Mouse (Mus musculus) embryo, embryonic 9.5 days (tissue): ENCODE measurements around the gene Mical2.

Experiments
- DNase-seq: peaks from one replicate; pipeline ENCODE4 v3.0.0-alpha.2; 2017; ENCODE audit errors: extremely low spot score

Mical2 gene

DNA sequence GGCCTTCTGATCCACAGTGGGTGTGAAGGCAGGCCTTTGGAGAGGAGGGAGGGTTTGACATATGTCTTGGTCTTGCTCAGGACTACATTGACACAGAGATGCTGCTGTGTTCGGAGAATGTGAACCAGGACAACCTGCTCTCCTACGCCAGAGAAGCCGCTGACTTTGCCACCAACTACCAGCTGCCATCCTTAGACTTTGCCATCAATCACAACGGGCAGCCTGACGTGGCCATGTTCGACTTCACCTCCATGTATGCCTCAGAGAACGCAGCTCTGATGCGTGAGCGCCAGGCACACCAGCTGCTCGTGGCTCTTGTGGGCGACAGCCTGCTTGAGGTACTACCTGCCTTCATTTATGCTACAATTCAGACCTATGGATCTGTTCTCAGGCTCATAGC is 92.7 kb downstream of the Mical2 start:
- no peak for DNase-seq

GRCm38 (mm10) chr7:112319419-112319818 is 93.8 kb downstream of the Mical2 start:
- no peak for DNase-seq

DNA sequence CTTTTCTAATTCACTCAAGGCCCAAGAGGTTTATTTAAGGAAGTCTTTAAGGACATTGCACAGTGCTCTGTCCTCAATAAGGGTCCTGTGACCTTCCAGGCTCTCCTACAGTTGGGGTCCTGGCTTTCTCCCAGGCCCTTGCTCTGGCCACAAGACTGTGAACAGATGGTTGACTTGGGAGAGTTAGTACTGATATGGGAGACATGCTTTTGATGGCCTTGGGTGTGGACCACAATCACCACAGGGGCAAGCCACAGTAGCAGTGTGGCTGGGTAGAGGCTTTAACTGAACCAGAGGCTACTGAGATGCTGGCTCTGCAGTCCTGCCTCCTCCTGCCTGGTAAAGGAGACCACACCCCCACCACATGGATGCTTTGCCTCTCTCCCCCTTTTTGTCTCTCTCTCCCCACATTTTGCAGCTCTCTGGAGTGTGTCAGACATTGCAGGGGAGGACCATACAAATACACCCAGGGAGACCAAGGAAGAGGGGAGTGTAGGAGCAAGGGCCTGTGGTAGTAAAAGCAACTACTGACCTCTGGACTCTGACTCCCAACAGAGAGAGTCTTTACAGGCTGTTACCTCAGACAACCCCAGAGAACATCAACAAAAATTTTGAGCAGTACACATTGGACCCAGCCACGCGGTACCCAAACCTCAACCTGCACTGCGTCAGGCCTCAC is 94.5 kb downstream of the Mical2 start:
- no peak for DNase-seq

DNA sequence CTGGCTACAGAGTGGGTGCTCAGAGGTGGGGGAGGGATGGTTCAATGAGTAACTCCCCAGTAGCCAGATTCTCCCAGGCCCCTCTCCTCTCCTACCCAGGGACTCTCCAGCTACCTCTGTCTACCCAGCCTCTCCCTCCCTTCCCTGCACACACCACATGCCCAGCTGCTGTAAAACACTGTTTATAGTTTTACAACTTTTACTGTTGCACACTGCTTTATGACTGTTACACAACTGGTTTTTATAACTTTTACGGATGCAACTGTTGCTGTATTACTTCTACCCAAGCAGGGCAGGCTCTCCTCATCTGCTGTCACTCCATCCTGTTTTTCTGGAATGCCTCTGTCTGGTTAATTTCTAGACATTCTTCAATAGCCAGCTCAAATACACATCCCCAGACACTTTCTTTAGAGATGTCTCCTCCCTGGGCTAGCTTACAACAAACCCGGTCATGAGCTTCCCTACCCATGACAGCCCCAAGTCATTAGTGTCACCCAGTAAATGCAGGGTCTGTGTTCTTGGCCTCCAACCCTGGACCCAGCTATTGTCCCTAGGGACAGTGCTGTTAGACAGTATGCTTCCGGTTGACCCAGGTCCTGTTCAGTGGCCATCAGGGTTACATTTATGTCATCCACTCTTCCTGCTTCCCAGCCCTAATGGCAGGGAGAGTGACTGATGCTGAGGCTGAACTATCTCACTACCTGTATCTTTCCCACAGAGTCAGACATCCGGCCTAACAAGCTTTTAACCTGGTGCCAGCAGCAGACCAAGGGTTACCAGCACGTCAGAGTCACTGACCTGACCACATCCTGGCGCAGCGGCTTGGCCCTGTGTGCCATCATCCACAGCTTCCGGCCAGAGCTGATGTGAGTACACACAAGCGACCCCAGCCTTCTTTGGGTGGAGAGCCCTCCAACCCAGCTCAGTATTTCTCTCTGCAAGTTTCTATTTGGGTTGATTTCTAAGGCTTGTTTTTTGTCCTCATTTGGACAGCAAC is 96.4 kb downstream of the Mical2 start:
- no peak for DNase-seq

GRCm38 (mm10) chr7:112324577-112324976 is 98.9 kb downstream of the Mical2 start:
- no peak for DNase-seq

- DNase-seq: no peak
These were observed 101.2 kb downstream of the Mical2 start for GRCm38 (mm10) chr7:112326852-112327251.

GRCm38 (mm10) chr7:112328969-112329368 is 103.3 kb downstream of the Mical2 start:
- DNase-seq: no peak

DNA sequence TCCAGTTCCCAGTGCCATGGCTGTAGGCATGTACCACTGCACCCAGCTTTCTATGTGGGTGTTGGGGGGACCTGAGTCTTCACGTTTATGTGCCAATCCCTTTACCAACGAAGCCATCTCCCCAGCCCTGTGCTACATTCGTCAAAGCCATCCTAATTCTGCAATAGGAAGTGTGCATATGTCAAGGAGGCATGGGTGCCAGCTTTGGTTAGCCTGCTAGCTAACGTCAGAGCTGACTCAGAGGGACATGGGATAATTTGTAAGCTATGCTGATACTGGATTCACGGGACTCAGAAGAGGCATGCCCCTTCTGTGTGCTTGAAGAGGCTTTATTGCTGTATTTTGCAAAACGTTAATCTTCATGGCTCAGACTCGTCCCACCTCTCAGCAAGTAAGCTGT is 103.8 kb downstream of the Mical2 start:
- DNase-seq: no peak

- DNase-seq: no peak
These were observed 105.3 kb downstream of the Mical2 start for GRCm38 (mm10) chr7:112330935-112331334.

DNA sequence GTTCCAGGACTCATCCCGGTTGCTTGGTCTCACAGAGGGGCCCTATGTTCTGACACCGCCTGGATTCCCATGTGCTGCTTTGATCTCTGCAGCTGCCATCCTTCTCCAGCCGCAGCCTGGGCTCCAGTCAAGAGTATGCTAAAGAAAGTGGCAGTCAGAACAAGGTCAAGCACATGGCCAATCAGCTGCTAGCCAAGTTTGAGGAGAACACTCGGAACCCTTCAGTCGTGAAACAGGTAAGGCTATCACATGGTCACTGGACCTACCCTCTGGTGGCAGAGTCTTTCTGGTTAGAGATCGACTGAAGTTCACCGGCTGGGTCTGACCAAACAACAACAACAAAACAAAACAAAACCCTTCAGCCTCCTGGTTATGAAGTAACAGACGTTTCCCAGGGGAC is 106.1 kb downstream of the Mical2 start:
- DNase-seq: no peak

- DNase-seq: no peak
These were observed 106.8 kb downstream of the Mical2 start for GRCm38 (mm10) chr7:112332426-112332825.

GRCm38 (mm10) chr7:112333404-112333803 is 107.7 kb downstream of the Mical2 start:
- no peak for DNase-seq

DNA sequence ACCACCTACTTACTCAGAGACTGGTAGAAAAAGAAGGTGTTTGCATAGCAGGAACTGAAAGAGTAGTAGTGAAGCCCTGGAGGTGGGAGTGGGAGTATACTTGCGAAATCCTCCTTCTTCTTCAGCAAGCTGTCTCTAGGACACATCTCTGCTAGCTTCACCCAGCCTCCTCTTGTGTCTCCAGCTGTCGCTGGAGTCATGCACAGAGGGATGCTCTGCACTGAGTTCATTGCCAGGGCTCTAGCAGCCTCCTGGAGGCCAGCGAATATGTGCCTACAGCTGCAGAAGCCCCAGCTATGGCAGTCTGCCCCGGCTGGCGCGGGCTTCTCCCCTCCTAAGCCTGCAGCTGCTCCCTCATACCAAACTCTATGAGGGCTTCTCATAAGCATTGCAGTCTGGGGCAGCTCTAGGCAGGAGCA is 110.6 kb downstream of the Mical2 start:
- DNase-seq: no peak

DNA sequence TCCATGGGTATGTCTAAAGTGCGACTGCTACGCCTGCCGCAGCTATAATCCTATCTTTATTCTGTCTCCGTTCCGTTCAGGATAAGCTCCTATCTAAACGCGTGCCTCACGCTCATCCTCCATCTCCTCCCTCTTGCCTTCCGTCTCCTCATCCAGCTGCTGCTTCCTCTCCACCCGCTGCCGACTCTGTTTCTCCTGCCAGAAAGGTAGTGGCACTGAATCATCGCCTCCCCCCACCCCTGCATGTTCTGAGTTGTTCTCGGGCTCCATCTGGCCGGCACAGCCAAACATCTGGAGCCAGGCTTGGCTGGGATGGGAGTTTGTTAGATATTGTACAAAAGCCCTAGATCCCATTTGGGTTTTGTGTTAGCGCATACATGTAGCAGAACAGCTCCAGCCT is 111.1 kb downstream of the Mical2 start:
- no peak for DNase-seq

GRCm38 (mm10) chr7:112337736-112338135 is 112.1 kb downstream of the Mical2 start:
- DNase-seq: no peak

- DNase-seq: no peak
These were observed 115.4 kb downstream of the Mical2 start for GRCm38 (mm10) chr7:112341052-112341451.

- DNase-seq: no peak
These were observed 120.0 kb downstream of the Mical2 start for GRCm38 (mm10) chr7:112345687-112346086.

DNA sequence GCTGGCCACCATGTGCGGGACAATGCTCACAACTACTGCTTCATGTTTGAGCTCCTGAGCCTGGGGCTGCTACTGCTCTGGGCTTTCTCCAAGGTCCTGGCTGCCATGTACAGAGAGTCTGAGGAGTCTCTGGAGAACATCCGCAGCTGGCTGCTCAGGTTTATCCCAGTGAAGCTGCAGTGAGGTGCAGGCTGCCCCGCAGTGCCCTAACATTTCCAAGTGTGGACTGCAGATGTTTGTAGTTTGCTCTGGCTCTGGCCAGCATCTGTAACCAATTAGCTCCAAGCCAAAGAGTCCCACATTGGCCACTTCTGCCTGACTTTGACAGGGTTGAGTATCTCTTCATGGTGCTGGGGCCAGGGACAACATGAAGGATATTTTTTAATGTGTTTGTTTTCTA is 125.9 kb downstream of the Mical2 start:
- peak; percentile 45 for DNase-seq

DNA sequence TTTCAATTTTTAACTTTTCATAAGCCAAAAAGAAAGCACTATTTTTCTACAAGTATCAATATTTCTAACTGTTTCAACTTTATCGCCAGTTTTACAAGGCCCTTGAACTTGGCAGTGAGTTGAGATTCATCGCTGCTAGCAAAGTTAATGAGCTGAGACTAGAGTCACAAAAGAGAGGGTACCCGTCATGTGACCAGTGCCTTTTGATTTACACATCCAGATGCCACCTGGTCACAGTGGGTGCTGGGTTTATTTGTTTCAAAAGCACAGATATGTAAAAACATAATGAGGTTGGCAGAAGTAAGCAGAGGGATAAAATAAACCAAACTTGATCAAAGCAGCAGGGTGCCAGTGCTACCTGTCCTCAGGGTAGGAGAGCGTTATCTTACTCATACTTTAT is 126.3 kb downstream of the Mical2 start:
- DNase-seq: no peak

- no peak for DNase-seq
These were observed 127.4 kb downstream of the Mical2 start for GRCm38 (mm10) chr7:112353011-112353410.

- DNase-seq: no peak
These were observed 128.3 kb downstream of the Mical2 start for GRCm38 (mm10) chr7:112353939-112354338.

GRCm38 (mm10) chr7:112354503-112354951 is 128.9 kb downstream of the Mical2 start:
- peak; percentile 22 for DNase-seq

DNA sequence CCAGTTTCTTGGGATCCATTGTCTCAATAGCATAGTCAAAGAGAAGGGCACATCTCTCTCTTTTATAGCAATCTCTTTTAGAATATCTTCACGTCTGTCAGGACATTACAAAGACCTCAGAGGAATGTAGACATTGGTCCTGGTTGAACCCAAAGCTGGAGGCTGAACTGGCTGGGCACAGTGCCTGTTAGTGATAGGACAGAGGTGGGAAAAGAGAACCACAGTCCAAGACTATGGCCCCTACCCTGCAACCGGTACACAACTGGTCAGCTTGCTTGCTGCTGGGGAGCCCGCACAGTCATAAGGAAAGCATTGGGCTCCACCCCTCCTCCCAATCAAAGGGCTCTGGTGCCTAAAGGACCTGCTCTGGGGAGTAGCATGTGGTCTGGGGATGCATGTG is 133.9 kb downstream of the Mical2 start:
- no peak for DNase-seq
